Mouse (Mus musculus) thymus, postnatal 25 days (tissue): ENCODE measurements around the gene Atp6v1e2.

Experiments
- DNase-seq: peaks from one replicate; pipeline ENCODE4 v3.0.0; 2022

Atp6v1e2 gene

DNA sequence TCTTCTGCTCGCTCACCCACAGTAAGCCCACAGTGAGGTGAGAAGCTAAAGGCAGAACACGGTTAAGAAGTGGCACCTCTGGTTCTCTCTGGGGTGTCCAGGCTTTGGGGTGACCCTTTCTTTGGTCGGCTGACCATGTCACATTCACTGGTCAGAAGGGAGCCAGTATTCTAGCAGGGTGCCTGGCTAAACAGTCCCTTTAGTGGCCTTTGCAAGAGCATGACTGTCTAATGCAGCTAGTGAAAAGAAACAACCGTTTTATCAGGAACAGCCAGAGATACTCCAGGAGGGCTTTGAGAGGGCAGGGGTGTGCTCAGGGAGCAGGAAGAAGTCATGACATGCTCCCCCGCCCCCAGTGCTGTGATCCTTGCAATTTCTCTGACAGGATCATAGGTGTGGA lies 36.4 kb downstream of the Atp6v1e2 start:
- no peak for DNase-seq

- no peak for DNase-seq
These were observed 37.8 kb downstream of the Atp6v1e2 start for GRCm38 (mm10) chr17:86909733-86910495.

DNA sequence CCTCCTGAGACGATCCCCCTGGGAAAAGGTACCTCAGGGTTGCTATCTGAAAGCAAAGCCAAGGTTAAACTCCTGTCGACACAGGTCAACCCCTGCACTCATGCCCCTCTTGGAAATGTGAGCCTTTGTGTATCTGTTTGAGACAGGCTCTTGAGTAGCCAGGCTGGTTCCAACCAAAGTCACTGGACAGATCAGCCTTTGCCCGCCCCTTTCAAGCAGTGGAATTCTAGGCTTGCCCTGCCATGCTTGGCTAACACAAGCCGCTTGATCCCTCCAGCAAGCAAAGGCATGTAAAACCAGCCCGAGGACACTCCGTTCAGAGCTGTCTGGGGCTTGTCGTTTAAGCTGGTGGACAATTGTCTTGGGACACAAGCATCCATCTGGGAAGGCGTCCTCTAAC lies 39.4 kb downstream of the Atp6v1e2 start:
- DNase-seq, result no peak

DNA sequence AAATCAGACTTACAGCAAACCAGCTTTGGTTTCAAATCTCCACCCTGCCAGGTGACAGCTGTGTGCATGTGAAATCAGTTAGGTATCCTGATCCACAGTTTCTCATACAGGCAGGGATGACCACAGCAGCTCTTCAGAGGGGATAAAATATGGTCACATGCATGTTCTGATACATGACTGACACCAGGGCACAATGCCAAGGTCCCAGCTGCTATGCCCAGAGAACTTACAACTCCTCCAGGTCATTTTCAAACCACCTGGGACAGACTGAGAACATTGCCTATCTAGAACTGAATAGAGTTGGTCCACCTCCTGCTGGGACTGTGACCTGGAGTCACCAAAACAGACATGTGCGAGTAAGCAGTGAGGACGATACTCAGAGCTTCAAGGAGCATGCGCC lies 40.6 kb downstream of the Atp6v1e2 start:
- DNase-seq, result no peak

DNA sequence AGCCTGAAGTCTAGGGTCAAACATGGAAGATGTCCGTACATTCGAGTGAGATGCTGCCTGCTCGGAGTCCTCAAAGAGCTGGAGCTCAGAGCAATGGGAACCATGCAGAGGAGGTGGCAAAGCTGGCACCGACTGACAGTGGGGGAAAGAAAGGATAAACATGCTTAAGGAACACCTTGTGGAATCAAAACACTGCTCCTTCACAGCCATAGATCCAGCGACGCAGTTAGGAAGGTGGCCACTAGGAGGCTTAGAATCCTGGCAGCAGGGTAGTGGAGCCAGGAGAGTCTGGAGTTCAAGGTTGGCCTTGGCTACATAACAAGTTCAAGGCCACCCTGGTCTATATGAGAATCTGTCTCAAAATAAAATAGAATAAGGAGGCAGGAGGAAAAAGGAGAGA lies 41.1 kb downstream of the Atp6v1e2 start:
- DNase-seq, result no peak

- DNase-seq, result peak; percentile 76
These were observed 41.6 kb downstream of the Atp6v1e2 start for GRCm38 (mm10) chr17:86906136-86906461.

DNA sequence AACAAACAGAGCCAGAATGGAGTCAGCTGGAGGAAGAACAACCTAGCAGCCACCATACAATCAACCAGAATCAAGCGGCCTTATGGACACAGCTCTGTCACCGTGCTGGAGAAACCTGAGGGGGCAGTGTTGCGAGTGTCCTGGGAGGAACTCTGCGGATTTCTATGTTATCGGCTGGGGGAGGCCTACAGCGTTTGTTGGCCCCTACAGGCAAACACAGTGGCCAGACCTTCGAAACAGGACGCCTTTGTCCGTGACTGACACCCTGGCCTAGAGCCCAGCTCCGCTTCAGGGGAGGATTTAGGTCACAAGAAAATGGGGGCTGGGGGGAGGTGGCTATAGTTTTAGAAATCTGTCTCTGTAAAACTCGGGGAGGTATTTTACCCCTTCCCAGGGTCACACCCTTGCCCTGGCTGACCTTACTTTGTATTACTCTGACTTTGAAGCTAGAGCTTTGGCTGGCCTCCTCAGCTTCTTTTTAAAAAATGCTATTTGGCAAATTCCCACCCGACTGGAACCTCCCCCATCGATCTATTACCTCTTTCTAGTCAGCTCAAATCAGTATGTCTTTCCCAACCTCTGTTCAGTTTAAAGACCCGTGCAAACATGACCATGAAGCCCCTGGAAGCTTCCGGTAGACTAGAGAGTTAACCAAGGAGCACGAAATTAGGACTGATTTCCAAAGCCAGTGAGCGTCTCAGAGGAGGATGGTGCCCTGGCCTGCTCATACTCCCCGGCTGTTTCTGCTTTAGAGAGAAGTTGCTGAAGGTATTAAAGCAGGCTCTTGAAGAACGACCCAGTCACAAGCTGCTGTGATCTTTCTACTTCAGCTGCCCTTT lies 42.2 kb downstream of the Atp6v1e2 start:
- DNase-seq, result no peak

DNA sequence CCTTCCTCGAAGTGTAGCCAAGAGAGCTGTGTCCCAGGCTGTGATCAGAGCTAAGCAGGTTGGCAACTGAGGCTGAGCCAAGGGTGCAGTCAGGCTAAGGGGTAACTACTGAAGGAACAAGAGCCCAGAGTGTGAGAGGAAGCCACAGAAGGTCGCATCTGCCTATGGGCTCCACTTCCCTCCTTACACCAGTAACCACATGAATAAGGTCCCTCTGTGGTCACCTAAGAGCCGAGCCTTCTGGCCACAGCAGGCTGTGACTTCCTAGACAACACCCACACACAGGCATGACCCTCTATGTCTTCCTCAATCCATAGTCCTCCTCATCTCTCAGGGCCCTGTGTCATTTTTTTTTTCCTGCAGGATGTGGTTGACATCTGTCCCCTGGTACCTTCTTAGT lies 43.5 kb downstream of the Atp6v1e2 start:
- no peak for DNase-seq

GRCm38 (mm10) chr17:86903596-86903995 lies 44.1 kb downstream of the Atp6v1e2 start:
- DNase-seq, result peak; percentile 54

DNA sequence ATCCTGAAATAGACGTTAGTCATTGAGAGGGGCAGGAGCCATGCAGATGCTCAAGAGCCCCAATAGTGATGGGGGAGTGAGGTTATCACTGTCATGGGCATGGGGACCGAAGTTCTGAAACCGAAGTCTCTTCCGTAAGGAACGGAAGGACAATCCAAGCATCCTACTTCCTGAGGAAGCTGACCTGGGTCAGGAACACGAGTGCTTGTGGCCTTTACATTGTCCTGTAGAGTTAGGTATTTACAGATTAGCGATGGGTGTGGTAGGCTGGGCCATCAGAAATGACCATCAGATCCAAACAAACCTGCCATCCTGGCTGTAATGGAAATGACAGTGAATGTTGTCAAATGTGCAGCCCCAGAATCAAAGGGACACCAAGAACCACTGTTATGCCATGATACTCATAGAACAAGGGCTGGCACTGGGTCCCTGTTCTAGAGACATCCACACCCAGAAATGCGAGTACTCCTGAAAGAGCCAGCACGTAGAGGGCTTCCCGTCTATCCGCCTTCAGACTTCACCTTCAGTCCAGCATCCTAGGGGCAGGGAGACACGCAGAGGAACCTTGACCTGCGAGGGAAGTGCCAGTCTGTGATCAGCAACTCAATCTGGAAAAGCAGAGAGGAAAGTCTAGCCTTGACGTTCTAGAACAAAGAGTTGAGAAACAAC lies 45.2 kb downstream of the Atp6v1e2 start:
- DNase-seq, result no peak

GRCm38 (mm10) chr17:86900564-86900963 lies 47.1 kb downstream of the Atp6v1e2 start:
- DNase-seq, result no peak

- no peak for DNase-seq
These were observed 47.9 kb downstream of the Atp6v1e2 start for GRCm38 (mm10) chr17:86899821-86900220.

GRCm38 (mm10) chr17:86897486-86898165 lies 50.1 kb downstream of the Atp6v1e2 start:
- DNase-seq, result no peak

- DNase-seq, result no peak
These were observed 52.5 kb downstream of the Atp6v1e2 start for GRCm38 (mm10) chr17:86895191-86895590.
